Mouse (Mus musculus) 3134 (cell line): ENCODE measurements around the gene C1qtnf1.

Experiments
- DNase-seq: peaks from one replicate; pipeline ENCODE4 v3.0.0-alpha.2; 2011; ENCODE audit warnings: low spot score; ENCODE audit not compliant: insufficient read length; ENCODE audit errors: extremely low read depth

C1qtnf1 gene

DNA sequence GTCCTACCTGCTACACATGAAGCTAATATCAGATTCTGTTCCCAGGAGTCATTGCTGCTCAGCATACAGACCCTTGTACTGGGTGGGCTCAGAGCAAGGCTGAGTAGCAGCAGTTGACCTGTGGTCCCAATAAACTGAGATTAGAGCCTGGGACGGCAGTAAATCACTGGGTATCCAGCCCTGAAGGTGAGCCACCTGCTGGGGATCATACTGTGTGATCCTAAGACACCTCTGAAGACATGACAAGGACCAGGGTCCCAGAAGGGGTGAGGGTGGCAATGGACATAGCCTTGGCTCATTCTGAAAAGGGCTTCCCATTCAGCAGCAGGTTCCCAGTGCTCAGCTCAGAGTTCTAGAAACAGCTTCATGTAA is 17.9 kb upstream of the C1qtnf1 start:
- DNase-seq, result no peak

DNA sequence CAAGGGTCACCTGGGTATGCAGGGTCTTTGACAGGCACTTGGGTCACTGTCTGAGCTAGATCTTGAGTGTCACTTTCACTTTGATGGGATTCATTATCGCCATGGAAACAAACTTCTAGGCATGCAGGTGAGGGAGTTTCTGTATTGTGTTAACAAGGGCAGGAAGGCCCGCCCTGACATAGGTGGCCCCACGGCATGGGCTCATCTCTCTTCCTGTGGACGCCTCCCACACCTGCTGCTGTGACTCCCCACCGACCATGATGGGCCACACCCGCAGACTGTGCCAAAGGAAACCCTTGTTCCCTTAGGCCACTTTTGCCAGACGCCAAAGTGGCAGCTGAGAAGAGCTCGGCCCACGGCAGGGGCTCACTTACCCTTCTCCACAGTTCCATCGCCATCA is 17.5 kb upstream of the C1qtnf1 start:
- DNase-seq, result no peak

DNA sequence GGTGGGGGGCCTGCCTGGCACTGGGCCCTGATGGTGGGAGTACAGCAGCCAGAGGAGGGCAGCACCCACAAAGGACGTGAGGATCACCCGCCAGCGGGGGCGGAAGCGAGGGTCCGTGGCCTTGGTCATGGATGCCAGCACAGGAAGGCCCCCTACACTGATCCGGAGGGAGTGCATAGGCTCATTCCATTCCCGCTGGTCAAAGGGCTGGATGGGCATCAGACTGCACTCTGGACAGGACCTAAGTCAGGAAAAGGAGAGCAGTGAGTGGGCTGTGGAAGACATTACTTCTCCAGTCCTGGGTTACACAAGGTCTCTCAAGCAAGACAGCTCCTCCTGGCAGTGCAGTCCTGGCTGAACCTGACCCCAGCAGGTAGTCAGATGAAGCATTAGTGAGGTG is 16.7 kb upstream of the C1qtnf1 start:
- DNase-seq, result no peak

GRCm38 (mm10) chr11:118412601-118413000 is 15.4 kb upstream of the C1qtnf1 start:
- no peak for DNase-seq

GRCm38 (mm10) chr11:118413055-118413454 is 14.9 kb upstream of the C1qtnf1 start:
- no peak for DNase-seq

GRCm38 (mm10) chr11:118414270-118414669 is 13.7 kb upstream of the C1qtnf1 start:
- no peak for DNase-seq

DNA sequence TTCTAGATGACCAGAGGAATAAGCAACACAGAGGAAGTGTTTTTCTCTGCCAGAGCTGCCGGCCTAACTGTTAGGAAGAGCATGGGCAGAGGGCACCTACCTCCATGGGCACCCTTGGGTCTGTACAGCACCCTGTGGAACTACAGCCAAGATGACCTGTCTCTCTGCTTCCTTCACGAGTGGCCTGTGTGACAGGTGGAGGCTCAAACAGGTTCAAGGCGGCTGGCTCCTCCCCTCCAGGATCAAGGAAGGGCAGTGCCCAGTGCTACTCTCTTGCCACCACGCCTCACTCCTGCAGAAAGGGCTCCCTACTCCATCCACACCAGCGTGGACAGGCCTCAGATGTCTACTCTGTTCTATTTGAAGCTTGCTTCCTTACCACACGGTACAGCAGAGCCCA is 12.4 kb upstream of the C1qtnf1 start:
- DNase-seq, result no peak

DNA sequence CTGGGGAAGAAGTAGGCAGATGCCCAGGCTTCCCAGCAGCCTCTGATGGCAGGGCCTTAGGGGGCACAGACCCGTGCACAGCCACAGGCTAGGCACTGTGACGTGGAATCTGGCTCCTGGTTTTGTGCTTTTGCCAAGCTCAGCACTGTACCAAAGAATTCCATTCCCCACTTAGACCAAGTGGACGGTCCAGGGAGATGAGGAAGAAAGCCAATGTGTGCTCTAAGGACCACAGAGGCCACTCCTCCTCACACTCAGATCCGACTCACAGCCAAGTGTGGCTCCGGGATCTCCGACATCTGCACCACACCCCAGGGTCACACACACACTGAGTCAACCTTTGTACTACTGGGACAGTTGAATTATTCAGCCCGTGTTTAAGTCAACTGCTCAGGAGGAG is 12.0 kb upstream of the C1qtnf1 start:
- DNase-seq, result peak; percentile 70

GRCm38 (mm10) chr11:118417496-118417895 is 10.5 kb upstream of the C1qtnf1 start:
- no peak for DNase-seq

GRCm38 (mm10) chr11:118418442-118418833 is 9.6 kb upstream of the C1qtnf1 start:
- DNase-seq, result no peak

- DNase-seq, result peak; percentile 96
Measured at GRCm38 (mm10) chr11:118418834-118419504, 9.0 kb upstream of the C1qtnf1 start, which contains the start of gene Cant1. Cant1 (minus strand) TSS chr11:118419086.

GRCm38 (mm10) chr11:118420261-118420660 is 7.7 kb upstream of the C1qtnf1 start:
- no peak for DNase-seq

- DNase-seq, result peak; percentile 82
Measured at GRCm38 (mm10) chr11:118423266-118423971, 4.6 kb upstream of the C1qtnf1 start.

- peak; percentile 66 for DNase-seq
Measured at GRCm38 (mm10) chr11:118424621-118425335, 3.2 kb upstream of the C1qtnf1 start.

GRCm38 (mm10) chr11:118426765-118427164 is 1.2 kb upstream of the C1qtnf1 start:
- no peak for DNase-seq

DNA sequence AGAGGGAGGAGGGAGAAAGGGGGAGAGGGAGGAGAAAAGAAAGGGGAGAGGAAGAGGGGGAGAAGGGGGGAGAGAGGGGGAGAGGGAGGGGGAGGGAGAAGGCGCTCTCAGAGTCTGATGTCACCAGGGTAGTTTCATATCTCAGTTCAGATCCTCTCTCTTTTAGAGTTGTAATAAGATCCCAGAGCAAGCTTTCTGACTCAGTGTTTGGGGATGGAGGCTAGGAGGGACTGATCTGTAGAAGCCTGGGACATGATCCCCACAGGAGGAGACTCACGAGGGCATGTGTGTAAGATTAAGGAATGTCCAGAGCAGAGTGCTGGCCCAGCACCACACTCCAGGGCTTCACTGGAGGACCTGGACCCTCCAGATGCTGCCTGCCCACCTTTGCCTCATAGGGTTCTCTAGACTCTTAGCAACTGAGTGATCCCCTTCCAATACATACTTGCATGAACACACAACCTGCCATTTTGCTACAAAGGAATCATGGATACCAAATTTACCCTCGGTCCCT is 680 bp upstream of the C1qtnf1 start:
- DNase-seq, result no peak

DNA sequence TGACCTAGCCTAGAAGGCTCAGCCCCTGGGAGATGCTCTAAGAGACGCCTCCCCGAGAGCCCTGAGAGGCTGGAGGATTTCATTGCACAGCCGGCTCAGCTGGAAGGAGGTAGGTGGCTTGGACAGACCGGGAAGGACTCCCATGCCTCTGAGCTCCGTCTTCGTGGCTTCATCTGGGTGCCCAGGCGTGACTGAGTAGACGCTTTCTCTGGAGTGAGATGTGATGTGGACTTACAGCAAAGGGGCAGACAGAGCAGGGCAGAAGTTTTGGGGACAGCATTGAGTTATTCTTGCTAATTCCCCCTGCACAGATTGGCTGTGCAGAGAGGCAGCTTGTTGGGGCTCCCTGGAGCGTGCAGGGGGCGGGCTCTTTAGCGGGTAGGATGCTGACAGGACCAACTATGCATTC is 461 bp downstream of the C1qtnf1 start:
- no peak for DNase-seq

- DNase-seq, result no peak
Measured at GRCm38 (mm10) chr11:118428944-118429709, 1.1 kb downstream of the C1qtnf1 start.

DNA sequence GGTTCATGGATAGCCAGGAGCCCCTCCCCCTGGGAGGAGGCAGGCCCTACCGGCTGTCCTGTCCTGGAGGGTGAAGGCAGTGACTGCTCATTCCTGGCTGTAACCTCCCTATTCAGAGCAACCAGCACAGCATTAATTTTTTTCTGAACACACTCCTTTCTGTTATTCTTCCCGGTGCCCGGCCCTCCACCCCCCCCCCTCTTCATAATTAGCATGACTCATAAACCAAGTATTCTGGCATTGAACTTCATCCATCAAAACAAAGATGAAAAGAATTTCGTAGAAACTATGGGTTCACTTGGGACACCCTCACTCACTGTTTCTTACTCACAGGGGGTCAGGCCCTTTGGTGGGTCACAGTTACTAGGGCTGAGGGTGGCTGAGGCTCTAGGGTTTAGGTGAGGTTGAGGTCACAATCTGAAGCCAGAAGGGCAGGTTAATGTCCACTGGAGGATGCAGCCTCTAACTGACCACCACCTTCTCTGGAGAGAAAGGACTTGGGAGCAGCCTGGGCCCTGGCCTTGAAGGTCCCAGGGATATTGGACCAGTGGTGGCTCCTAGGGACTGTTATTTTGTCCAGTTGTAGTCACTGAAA is 2.4 kb downstream of the C1qtnf1 start:
- peak; percentile 67 for DNase-seq
